Mouse (Mus musculus): Measurements from ENCODE around the gene Cabp1. TPM values are rescaled to one million over a fixed set of nuclear protein-coding genes. Genes with fewer than 3 reads are reported as not detected.

Cabp1 gene
- polyA plus RNA-seq, 1 experiment, result 0.72 TPM

- H3K27ac ChIP-seq (ENCODE audit: insufficient read depth, low read length), result no peak overlapping the region
- TF ChIP-seq POLR2A (IDR thresholded peaks at IDR 0.05; ENCODE audit: low read depth, low read length), result no peak
- no peak for TF ChIP-seq CTCF (IDR thresholded peaks at IDR 0.05; ENCODE audit: extremely low read depth, insufficient read depth, insufficient read length, insufficient replicate concordance)
- no peaks in the 10 kb centered on the region for H3K36me3 ChIP-seq (ENCODE audit: control insufficient read depth, insufficient read depth, low read length)
- DNase-seq (ENCODE audit: low read depth in 1 of 2, low spot score in 2 of 2), result no peak
- no peak overlapping the region for H3K4me3 ChIP-seq (ENCODE audit: extremely low read depth, insufficient read depth, insufficient read length)
- H3K4me1 ChIP-seq (ENCODE audit: control insufficient read depth, insufficient read depth, insufficient read length), result peaks cover 10% of the 10 kb centered on the region
- 96% methylated on average over 6 of the region's 6 CpGs for WGBS
- peaks cover 8% of the 10 kb centered on the region for H3K27me3 ChIP-seq (ENCODE audit: control insufficient read depth, insufficient read depth, low read length)
Observed at GRCm38 (mm10) chr5:115234519-115234918, 40.3 kb upstream of the Cabp1 start.

- peaks cover 8% of the 10 kb centered on the region for H3K27me3 ChIP-seq (ENCODE audit: control insufficient read depth, insufficient read depth, low read length)
- DNase-seq (ENCODE audit: low read depth in 1 of 2, low spot score in 2 of 2), result no peak
- peaks cover 7% of the 10 kb centered on the region for H3K4me1 ChIP-seq (ENCODE audit: control insufficient read depth, insufficient read depth, insufficient read length)
- no peak for TF ChIP-seq CTCF (IDR thresholded peaks at IDR 0.05; ENCODE audit: extremely low read depth, insufficient read depth, insufficient read length, insufficient replicate concordance)
- no peak for TF ChIP-seq POLR2A (IDR thresholded peaks at IDR 0.05; ENCODE audit: low read depth, low read length)
- H3K36me3 ChIP-seq (ENCODE audit: control insufficient read depth, insufficient read depth, low read length), result no peaks in the 10 kb centered on the region
- H3K27ac ChIP-seq (ENCODE audit: insufficient read depth, low read length), result no peak overlapping the region
- H3K4me3 ChIP-seq (ENCODE audit: extremely low read depth, insufficient read depth, insufficient read length), result no peak overlapping the region
- 91% methylated on average over 14 of the region's 14 CpGs for WGBS
Observed at GRCm38 (mm10) chr5:115233031-115233780, 39.0 kb upstream of the Cabp1 start.

- no peak for DNase-seq (ENCODE audit: low read depth in 1 of 2, low spot score in 2 of 2)
- Histone ChIP-seq H3K27ac (ENCODE audit: insufficient read depth, low read length) (no peak overlapping the region), H3K36me3 (ENCODE audit: control insufficient read depth, insufficient read depth, low read length) (no peaks in the 10 kb centered on the region), H3K4me1 (ENCODE audit: control insufficient read depth, insufficient read depth, insufficient read length) (peaks cover 7% of the 10 kb centered on the region), H3K4me3 (ENCODE audit: extremely low read depth, insufficient read depth, insufficient read length) (no peak overlapping the region), H3K27me3 (ENCODE audit: control insufficient read depth, insufficient read depth, low read length) (peaks cover 8% of the 10 kb centered on the region)
- TF ChIP-seq POLR2A (IDR thresholded peaks at IDR 0.05; ENCODE audit: low read depth, low read length) (no peak), CTCF (IDR thresholded peaks at IDR 0.05; ENCODE audit: extremely low read depth, insufficient read depth, insufficient read length, insufficient replicate concordance) (no peak)
- WGBS, result 62% methylated on average over 6 of the region's 6 CpGs
Observed at GRCm38 (mm10) chr5:115232516-115232915, 38.3 kb upstream of the Cabp1 start.

GRCm38 (mm10) chr5:115231552-115232120, 37.5 kb upstream of the Cabp1 start:
- Histone ChIP-seq H3K27ac (ENCODE audit: insufficient read depth, low read length) (no peak overlapping the region), H3K4me1 (ENCODE audit: control insufficient read depth, insufficient read depth, insufficient read length) (peaks cover 7% of the 10 kb centered on the region), H3K27me3 (ENCODE audit: control insufficient read depth, insufficient read depth, low read length) (peaks cover 8% of the 10 kb centered on the region), H3K4me3 (ENCODE audit: extremely low read depth, insufficient read depth, insufficient read length) (no peak overlapping the region), H3K36me3 (ENCODE audit: control insufficient read depth, insufficient read depth, low read length) (no peaks in the 10 kb centered on the region)
- 23% methylated on average over 16 of the region's 16 CpGs for WGBS
- no peak for TF ChIP-seq POLR2A (IDR thresholded peaks at IDR 0.05; ENCODE audit: low read depth, low read length)
- no peak for TF ChIP-seq CTCF (IDR thresholded peaks at IDR 0.05; ENCODE audit: extremely low read depth, insufficient read depth, insufficient read length, insufficient replicate concordance)
- no peak for DNase-seq (ENCODE audit: low read depth in 1 of 2, low spot score in 2 of 2)

- DNase-seq (ENCODE audit: low read depth in 1 of 2, low spot score in 2 of 2), result no peak
- peaks cover 7% of the 10 kb centered on the region for H3K4me1 ChIP-seq (ENCODE audit: control insufficient read depth, insufficient read depth, insufficient read length)
- H3K27ac ChIP-seq (ENCODE audit: insufficient read depth, low read length), result no peak overlapping the region
- peaks cover 8% of the 10 kb centered on the region for H3K27me3 ChIP-seq (ENCODE audit: control insufficient read depth, insufficient read depth, low read length)
- WGBS, result 59% methylated on average over 15 of the region's 15 CpGs
- TF ChIP-seq CTCF (IDR thresholded peaks at IDR 0.05; ENCODE audit: extremely low read depth, insufficient read depth, insufficient read length, insufficient replicate concordance) (no peak), POLR2A (IDR thresholded peaks at IDR 0.05; ENCODE audit: low read depth, low read length) (no peak)
- no peaks in the 10 kb centered on the region for H3K36me3 ChIP-seq (ENCODE audit: control insufficient read depth, insufficient read depth, low read length)
- H3K4me3 ChIP-seq (ENCODE audit: extremely low read depth, insufficient read depth, insufficient read length), result no peak overlapping the region
Observed at GRCm38 (mm10) chr5:115230830-115231551, 36.8 kb upstream of the Cabp1 start.

GRCm38 (mm10) chr5:115222485-115222884, 28.3 kb upstream of the Cabp1 start:
- Histone ChIP-seq H3K27me3 (ENCODE audit: control insufficient read depth, insufficient read depth, low read length) (no peaks in the 10 kb centered on the region), H3K4me3 (ENCODE audit: extremely low read depth, insufficient read depth, insufficient read length) (no peak overlapping the region), H3K36me3 (ENCODE audit: control insufficient read depth, insufficient read depth, low read length) (no peaks in the 10 kb centered on the region), H3K27ac (ENCODE audit: insufficient read depth, low read length) (no peak overlapping the region), H3K4me1 (ENCODE audit: control insufficient read depth, insufficient read depth, insufficient read length) (no peaks in the 10 kb centered on the region)
- WGBS, result 79% methylated on average over 3 of the region's 3 CpGs
- no peak for DNase-seq (ENCODE audit: low read depth in 1 of 2, low spot score in 2 of 2)
- no peak for TF ChIP-seq CTCF (IDR thresholded peaks at IDR 0.05; ENCODE audit: extremely low read depth, insufficient read depth, insufficient read length, insufficient replicate concordance)

Measured in spleen, adult 2 months (tissue).